Mouse (Mus musculus): ENCODE data around the gene Fam193a.

DNA sequence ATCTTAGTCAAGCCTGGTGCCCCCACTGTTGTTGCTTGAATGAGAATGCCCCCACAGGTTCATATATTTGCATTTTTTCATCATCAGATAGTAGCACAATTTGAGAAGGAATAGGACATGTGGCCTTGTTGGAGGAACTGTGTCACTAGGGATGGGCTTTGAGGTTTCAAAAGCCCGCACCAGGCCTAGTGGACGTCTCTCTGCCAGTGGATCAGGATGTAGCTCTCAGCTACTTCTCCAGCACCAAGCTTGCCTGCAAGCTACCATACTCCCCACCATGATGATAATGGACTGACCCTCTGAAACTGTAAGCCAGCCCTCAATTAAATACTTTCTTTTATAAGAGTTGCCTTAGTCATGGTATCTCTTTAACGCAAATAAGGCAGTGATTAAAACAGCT, 142.8 kb downstream of the Fam193a start:
- TF ChIP-seq POLR2A (IDR thresholded peaks at IDR 0.05; ENCODE audit: insufficient read depth, low read length) (no peak), CTCF (IDR thresholded peaks at IDR 0.05; ENCODE audit: low read depth, low read length) (no peak)
